Mouse (Mus musculus): ENCODE measurements around the gene Csnk1e. TPM values are rescaled to one million over a fixed set of nuclear protein-coding genes. Genes with fewer than 3 reads are reported as not detected.

The Csnk1e gene
- polyA plus RNA-seq, 1 experiment: 122 TPM

DNA sequence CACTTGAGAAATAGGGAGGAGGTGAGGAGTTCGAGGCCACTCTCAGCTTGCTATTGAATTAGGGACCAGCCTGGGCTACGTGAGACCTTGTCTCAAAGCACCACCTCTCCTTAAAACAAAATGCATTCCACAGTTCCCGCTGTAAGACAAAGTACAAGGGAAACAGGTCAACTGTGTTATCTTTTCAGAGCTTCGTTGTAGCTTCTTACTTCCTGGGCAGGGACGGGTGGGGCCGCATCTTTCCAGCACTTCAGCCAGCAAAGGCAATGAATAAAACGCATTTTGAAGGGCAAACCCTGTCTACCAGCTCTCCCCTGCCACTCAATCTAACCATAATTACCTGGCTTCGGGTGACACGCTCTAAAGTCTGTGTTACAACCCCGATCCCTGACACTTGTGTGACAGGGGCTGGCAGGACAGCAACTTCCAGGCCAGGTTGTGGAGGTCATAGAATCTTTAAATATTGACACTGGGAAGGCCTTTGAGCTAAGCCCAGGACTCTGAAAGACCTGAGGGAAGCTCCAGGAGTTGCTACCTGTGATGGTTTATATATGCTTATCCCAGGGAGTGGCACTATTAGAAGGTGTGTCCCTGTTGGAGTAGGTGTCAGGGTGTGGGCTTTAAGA is 38.8 kb downstream of the Csnk1e start:
- Histone ChIP-seq H3K4me3 (replicated peaks; ENCODE audit: insufficient read depth, low read depth, low read length) (no peak overlapping the region), H3K27ac (ENCODE audit: insufficient read depth, low read length) (no peak overlapping the region), H3K4me1 (ENCODE audit: control insufficient read depth, insufficient read depth, low read length) (no peaks in the 10 kb centered on the region), H3K27me3 (ENCODE audit: control insufficient read depth, insufficient read depth, low read length) (no peaks in the 10 kb centered on the region)
- DNase-seq: no peak
- 93% methylated on average over 10 of the region's 10 CpGs for WGBS
- TF ChIP-seq CTCF (IDR thresholded peaks at IDR 0.05; ENCODE audit: borderline replicate concordance, insufficient read depth, low read depth, low read length): no peak

DNA sequence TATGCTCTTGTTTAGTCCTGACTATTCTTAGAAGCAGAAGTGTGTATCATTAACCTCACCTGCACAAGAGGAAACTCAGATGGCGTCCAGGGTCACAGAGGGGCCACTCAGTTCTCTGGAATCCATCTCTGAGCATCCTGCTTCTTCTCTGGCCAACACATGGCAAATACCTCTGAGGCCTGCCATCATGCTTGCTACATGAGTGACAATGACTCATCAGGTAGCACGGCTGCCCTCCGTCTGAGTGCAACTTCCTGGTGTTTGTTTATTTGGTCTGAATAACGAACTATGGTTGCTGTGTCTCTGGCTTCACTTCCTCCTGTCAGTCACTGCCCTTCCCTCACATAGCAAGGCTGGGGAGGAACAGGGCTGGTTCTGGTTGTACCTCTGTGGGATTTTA is 40.9 kb downstream of the Csnk1e start:
- Histone ChIP-seq H3K4me1 (ENCODE audit: control insufficient read depth, insufficient read depth, low read length) (no peaks in the 10 kb centered on the region), H3K27ac (ENCODE audit: insufficient read depth, low read length) (no peak overlapping the region), H3K27me3 (ENCODE audit: control insufficient read depth, insufficient read depth, low read length) (no peaks in the 10 kb centered on the region), H3K4me3 (replicated peaks; ENCODE audit: insufficient read depth, low read depth, low read length) (no peak overlapping the region)
- DNase-seq: no peak
- TF ChIP-seq POLR2A (IDR thresholded peaks at IDR 0.05; ENCODE audit: borderline replicate concordance, insufficient read depth, low read length): no peak
- no peak for TF ChIP-seq CTCF (IDR thresholded peaks at IDR 0.05; ENCODE audit: borderline replicate concordance, insufficient read depth, low read depth, low read length)
- 69% methylated on average over 4 of the region's 4 CpGs for WGBS

DNA sequence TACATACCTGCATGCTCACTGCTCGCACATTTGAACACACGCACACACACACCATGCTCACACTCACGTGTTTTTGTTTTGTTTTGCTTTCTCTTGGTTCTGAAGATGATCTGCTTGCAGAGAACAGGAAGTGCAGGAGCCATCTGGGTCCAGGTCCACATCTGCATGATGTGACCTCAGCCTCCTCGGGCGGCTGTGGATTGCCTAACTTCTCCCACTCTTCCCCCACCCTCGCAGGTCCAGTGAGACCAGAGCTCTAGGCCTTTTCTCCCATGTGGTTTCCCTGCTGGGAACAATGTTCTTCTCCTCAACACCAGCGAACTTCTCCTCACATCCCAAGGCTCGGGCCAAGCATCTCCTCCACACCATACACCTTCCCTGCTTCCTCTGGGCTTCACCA is 41.6 kb downstream of the Csnk1e start:
- H3K27ac ChIP-seq (ENCODE audit: insufficient read depth, low read length): no peak overlapping the region
- H3K27me3 ChIP-seq (ENCODE audit: control insufficient read depth, insufficient read depth, low read length): no peaks in the 10 kb centered on the region
- H3K4me1 ChIP-seq (ENCODE audit: control insufficient read depth, insufficient read depth, low read length): no peaks in the 10 kb centered on the region
- TF ChIP-seq POLR2A (IDR thresholded peaks at IDR 0.05; ENCODE audit: borderline replicate concordance, insufficient read depth, low read length): no peak
- TF ChIP-seq CTCF (IDR thresholded peaks at IDR 0.05; ENCODE audit: borderline replicate concordance, insufficient read depth, low read depth, low read length): no peak
- no peak overlapping the region for H3K4me3 ChIP-seq (replicated peaks; ENCODE audit: insufficient read depth, low read depth, low read length)
- WGBS: 88% methylated on average over 8 of the region's 8 CpGs
- DNase-seq: no peak

DNA sequence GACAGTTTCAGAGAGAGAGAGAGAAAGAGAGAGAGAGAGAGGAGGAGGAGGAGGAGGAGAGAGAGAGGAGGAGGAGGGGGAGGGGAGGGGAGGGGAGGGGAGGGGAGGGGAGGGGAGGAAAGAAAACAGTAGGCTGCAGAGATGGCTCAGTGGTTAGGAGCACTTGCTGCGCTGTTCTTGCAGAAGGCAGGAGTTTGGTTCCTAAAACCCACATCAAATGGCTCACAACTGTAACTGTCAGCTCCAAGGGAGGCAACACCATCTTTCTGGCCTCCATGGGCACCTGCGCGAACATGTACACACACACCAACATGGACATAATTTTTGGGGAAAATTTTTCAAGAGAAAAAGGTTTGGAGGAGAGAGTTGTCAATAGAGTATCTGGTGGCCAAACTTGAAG is 42.2 kb downstream of the Csnk1e start:
- H3K27ac ChIP-seq (ENCODE audit: insufficient read depth, low read length): no peak overlapping the region
- DNase-seq: no peak
- no peaks in the 10 kb centered on the region for H3K27me3 ChIP-seq (ENCODE audit: control insufficient read depth, insufficient read depth, low read length)
- H3K4me3 ChIP-seq (replicated peaks; ENCODE audit: insufficient read depth, low read depth, low read length): no peak overlapping the region
- H3K4me1 ChIP-seq (ENCODE audit: control insufficient read depth, insufficient read depth, low read length): no peaks in the 10 kb centered on the region
- no peak for TF ChIP-seq POLR2A (IDR thresholded peaks at IDR 0.05; ENCODE audit: borderline replicate concordance, insufficient read depth, low read length)
- no peak for TF ChIP-seq CTCF (IDR thresholded peaks at IDR 0.05; ENCODE audit: borderline replicate concordance, insufficient read depth, low read depth, low read length)
- 95% methylated on average over 3 of the region's 3 CpGs for WGBS

DNA sequence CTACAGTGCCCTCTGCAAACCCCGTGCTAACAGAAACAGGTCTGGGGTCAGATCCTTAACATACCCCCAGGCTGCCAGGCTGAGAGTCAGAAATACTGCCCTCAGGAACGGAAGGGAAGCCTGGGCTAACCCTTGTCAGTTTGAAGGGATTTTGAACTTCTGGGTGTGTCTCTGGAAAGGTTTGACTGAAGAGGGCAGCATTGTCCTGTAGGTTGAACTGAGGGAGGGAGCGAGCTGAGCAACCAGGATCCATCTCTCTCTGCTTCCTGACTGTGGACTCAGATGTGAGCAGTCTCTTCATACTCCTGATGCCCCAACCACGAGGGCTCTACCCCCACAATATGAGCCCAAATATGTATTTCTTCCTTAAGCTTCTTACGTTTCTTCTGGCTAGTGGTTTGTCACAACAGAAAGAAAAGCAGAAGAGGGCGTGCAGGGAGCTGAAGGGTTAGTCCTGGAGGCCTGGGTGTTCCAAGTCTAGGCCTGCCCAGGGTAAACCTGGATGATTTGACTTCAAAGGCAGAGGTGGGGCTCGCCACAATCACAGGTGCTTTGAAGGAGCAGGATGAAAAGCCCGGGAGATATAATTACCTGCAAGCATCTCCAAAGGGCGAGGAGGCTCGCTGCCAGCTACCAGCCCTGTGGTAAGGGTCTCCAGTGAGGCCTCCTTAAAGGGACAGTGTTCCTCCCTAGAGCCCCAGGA is 43.9 kb downstream of the Csnk1e start:
- Histone ChIP-seq H3K27me3 (ENCODE audit: control insufficient read depth, insufficient read depth, low read length) (no peaks in the 10 kb centered on the region), H3K27ac (ENCODE audit: insufficient read depth, low read length) (no peak overlapping the region), H3K4me1 (ENCODE audit: control insufficient read depth, insufficient read depth, low read length) (no peaks in the 10 kb centered on the region), H3K4me3 (replicated peaks; ENCODE audit: insufficient read depth, low read depth, low read length) (no peak overlapping the region)
- TF ChIP-seq POLR2A (IDR thresholded peaks at IDR 0.05; ENCODE audit: borderline replicate concordance, insufficient read depth, low read length) (no peak), CTCF (IDR thresholded peaks at IDR 0.05; ENCODE audit: borderline replicate concordance, insufficient read depth, low read depth, low read length) (no peak)
- WGBS: 73% methylated on average over 10 of the region's 10 CpGs
- DNase-seq: no peak

DNA sequence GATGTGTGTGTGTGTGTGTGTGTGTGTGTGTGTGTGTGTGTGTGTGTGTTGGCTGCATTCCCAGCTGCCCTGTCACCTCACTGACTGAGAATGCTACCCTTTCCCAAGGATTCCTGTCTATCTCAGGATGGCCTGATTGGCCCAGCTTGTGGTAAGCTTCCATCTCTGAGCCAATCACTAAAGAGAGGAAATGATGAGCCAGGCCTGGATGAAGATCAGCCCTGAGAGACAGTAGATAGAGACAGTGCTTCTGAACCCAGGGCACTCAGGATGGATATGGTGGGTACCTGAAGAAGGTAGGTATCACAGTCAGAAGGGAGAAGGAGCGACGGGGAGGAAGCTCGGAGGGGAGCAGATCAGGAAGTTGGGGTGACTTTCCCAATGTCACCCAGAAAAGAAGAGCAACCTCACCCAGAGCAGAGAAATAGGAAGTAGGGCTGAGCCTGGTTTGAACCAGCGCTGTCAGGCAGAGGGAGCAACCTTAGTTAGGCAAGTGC is 46.2 kb downstream of the Csnk1e start:
- no peak for DNase-seq

DNA sequence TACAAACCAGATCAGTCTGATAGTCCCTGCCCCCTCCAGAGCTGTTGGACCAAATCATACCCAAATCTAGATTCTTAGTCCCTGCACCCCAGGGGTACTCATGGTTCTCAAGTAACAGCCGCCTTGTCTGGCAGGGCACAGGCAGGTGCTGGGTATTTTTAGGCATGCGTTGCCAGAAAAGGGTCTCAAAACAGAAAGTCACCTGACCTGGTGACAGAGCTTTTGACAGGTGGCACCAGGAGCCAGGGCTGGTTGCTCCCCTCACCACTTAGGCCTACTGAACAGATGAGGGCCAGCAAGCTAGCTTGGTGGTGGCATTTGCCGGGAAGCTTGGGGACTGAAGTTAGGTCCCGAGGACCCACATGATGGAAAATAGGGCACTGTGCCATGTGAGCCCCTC is 48.8 kb downstream of the Csnk1e start:
- no peak overlapping the region for H3K4me3 ChIP-seq (replicated peaks; ENCODE audit: insufficient read depth, low read depth, low read length)
- no peak for DNase-seq
- WGBS: 73% methylated on average over 4 of the region's 4 CpGs
- H3K27ac ChIP-seq (ENCODE audit: insufficient read depth, low read length): no peak overlapping the region
- no peak for TF ChIP-seq CTCF (IDR thresholded peaks at IDR 0.05; ENCODE audit: borderline replicate concordance, insufficient read depth, low read depth, low read length)
- no peak for TF ChIP-seq POLR2A (IDR thresholded peaks at IDR 0.05; ENCODE audit: borderline replicate concordance, insufficient read depth, low read length)
- peaks cover 6% of the 10 kb centered on the region for H3K4me1 ChIP-seq (ENCODE audit: control insufficient read depth, insufficient read depth, low read length)
- H3K27me3 ChIP-seq (ENCODE audit: control insufficient read depth, insufficient read depth, low read length): no peaks in the 10 kb centered on the region

More for the DNA sequence above, 46.2 kb downstream of the Csnk1e start:
- Histone ChIP-seq H3K27me3 (ENCODE audit: control insufficient read depth, insufficient read depth, low read length) (no peaks in the 10 kb centered on the region), H3K4me3 (replicated peaks; ENCODE audit: insufficient read depth, low read depth, low read length) (no peak overlapping the region), H3K27ac (ENCODE audit: insufficient read depth, low read length) (no peak overlapping the region), H3K4me1 (ENCODE audit: control insufficient read depth, insufficient read depth, low read length) (no peaks in the 10 kb centered on the region; the same call in 1 of the 2 replicates)
- WGBS: 90% methylated on average over 4 of the region's 4 CpGs
- TF ChIP-seq POLR2A (IDR thresholded peaks at IDR 0.05; ENCODE audit: borderline replicate concordance, insufficient read depth, low read length) (no peak), CTCF (IDR thresholded peaks at IDR 0.05; ENCODE audit: borderline replicate concordance, insufficient read depth, low read depth, low read length) (no peak)

DNA sequence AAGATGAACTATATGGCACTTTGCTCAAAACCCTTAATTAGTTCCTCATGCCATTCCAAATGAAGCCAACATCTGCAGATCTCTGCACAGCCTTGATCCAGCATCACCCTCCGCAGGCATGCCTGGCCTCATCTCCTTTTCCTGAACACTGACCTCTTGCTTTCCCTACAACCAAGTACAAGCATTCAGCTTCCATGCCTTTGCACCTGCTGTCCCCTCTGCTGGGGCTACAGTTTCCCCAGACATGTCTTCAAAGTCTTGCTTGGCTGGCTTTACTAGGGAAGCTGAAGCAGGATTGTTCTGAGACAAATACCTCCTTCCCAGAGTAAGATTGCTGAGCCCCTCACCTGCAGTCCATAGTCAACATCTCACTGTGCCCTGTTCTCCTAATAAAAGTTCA is 51.1 kb downstream of the Csnk1e start:
- no peak overlapping the region for H3K4me3 ChIP-seq (replicated peaks; ENCODE audit: insufficient read depth, low read depth, low read length)
- WGBS: 82% methylated on average over 1 of the region's 1 CpGs
- TF ChIP-seq CTCF (IDR thresholded peaks at IDR 0.05; ENCODE audit: borderline replicate concordance, insufficient read depth, low read depth, low read length): no peak
- TF ChIP-seq POLR2A (IDR thresholded peaks at IDR 0.05; ENCODE audit: borderline replicate concordance, insufficient read depth, low read length): no peak
- H3K27ac ChIP-seq (ENCODE audit: insufficient read depth, low read length): no peak overlapping the region
- no peak for DNase-seq
- no peaks in the 10 kb centered on the region for H3K27me3 ChIP-seq (ENCODE audit: control insufficient read depth, insufficient read depth, low read length)
- H3K4me1 ChIP-seq (ENCODE audit: control insufficient read depth, insufficient read depth, low read length): peaks cover 20% of the 10 kb centered on the region

Data from cerebellum, adult 2 months (tissue).